Mouse (Mus musculus): ENCODE measurements around the gene Alox8.

Alox8 gene

DNA sequence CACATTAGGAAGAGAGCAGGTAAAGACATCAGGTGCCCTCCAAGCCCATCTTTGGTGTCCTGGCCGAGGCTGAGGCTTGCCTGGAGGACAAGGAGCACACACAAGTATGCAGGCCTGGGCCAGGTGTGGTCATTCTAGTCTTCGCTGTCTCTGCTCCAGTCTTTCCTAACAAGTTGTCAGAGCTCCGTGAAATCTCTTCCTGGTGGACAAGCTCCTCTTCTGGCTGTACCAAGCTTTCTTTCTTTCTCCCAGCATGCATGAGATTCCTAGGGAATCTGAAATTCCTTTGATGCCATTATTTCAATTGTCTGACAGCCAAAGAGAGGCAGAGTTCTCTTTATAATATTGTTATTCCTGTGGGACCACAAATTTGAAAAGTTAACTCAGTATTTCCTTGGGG lies 18.1 kb downstream of the Alox8 start:
- no peak for DNase-seq

GRCm38 (mm10) chr11:69178525-69178924 lies 19.1 kb downstream of the Alox8 start:
- DNase-seq = no peak

DNA sequence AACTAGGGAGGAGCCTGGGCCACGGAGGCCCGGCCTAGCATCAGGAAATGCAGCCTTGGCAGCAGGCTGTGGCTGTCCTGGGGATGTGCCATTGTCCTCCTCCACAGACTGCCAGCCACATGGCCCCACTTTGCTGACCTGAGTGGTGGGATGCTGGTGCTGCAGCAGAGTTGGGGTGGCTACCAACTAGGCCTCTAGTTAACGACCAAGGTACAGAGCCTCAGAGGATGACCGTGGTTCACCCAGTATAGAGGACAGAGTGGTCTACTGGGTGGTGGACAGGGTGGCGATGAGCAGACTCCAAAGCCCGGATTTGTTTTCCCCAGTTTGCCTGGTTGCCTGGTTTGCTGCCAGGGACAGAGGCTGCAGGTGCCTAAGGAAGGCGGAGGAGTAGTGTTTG lies 22.9 kb downstream of the Alox8 start:
- DNase-seq = no peak

- no peak for DNase-seq
Observed at GRCm38 (mm10) chr11:69172606-69173005, 25.0 kb downstream of the Alox8 start.

DNA sequence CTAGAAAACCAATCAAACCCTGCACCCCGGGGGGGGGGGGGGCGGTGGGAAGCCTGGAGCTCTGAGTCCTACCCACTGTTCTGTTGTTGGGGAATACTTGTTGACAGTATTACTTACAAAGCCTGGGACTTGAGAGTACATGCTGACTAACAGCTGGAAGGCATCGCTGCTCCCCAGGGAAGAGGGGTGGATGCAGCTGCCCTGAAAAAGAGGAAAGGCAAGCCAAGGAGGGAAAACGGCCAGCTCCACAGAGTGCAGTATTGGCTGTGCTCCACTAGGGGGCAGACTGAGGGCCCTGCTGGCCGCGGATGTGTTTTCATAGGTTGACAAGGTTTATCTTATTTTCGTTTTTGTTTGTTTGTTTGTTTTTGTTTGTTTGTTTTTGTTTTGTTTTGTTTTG lies 26.0 kb downstream of the Alox8 start:
- no peak for DNase-seq

GRCm38 (mm10) chr11:69169313-69169712 lies 28.3 kb downstream of the Alox8 start:
- no peak for DNase-seq

DNA sequence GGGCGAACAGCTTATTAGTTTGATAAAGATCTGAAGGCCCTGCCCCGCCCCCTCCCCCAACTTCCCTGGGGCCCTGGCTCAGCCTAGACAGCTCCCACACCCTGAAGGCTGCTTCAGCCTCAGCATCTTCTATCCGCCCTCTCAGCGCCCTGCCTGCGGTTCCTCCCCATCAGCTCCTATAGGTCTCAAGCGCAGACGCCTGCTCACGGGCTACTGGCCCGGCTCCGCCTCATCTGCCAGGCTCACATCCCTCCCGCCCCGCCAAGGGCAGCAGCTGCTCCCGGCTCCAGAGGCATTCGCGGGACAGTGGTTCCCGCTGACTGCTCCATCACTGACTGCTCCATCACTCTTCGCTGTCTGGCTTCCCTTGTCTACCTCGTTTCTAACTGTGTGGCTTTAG lies 40.8 kb downstream of the Alox8 start, which contains the start of gene Alox12b:
Gene Alox12b (plus strand): TSS at position 190 of the 400 bp plus-strand sequence.
- DNase-seq = no peak

DNA sequence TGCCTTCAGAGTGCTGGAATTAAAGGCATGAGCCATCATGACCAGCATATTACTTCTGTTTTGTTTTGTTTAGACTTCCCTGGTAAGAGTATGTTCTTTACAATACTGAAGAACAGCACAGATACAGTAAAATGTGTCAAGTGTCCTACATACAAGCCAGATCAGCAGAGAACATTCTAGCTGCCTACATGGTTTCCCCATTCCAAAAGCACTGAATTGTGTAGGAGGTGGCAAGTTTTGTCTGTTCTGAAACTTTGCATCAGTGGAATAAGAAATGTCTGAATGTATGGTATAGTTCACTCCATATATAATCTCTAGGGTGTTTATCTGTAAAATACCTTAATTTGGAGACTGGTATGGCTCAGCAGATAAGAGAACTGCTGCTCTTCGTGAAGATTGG lies 42.3 kb downstream of the Alox8 start:
- no peak for DNase-seq

GRCm38 (mm10) chr11:69153831-69154230 lies 43.8 kb downstream of the Alox8 start:
- DNase-seq = no peak

DNA sequence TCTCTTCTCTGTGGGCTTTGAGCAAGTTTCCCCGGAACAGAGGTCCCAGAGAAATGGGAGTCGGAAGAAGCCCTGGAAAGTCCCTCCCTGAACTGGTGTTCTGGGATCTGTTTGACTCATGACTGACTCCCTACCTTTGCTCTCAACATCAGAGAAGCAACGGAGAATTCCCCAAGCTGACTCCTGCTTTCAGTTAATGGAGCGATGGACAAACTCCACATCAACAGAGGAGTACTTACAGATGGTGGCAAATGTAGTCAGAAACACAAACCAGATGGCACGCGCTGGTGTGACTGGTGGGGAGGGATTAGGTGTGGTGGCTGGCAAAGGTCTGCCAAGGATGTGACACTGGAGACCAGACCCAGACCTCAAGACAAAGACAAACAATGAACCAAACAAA lies 46.6 kb downstream of the Alox8 start:
- no peak for DNase-seq

GRCm38 (mm10) chr11:69150444-69150843 lies 47.2 kb downstream of the Alox8 start:
- peak; percentile 69 for DNase-seq

DNA sequence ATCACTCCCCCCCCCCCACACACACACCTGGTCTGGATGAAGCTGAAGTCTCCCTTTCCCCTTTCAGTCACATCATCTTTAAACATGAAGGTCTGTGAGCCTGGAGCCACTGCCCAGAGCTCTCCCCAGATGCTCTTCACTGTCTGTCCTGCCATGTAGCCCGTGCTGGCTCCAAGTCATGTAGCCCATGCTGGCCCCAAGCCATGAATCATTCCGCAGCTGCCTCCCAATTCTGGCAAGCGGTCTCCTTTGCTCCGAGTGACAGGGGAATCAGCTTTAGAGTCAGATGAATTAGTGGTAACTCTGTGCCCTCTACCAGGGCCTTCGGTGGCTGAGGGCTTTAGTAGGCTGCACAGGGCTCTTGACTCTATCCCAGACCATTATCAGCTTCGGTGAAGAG lies 47.9 kb downstream of the Alox8 start:
- DNase-seq = no peak

DNA sequence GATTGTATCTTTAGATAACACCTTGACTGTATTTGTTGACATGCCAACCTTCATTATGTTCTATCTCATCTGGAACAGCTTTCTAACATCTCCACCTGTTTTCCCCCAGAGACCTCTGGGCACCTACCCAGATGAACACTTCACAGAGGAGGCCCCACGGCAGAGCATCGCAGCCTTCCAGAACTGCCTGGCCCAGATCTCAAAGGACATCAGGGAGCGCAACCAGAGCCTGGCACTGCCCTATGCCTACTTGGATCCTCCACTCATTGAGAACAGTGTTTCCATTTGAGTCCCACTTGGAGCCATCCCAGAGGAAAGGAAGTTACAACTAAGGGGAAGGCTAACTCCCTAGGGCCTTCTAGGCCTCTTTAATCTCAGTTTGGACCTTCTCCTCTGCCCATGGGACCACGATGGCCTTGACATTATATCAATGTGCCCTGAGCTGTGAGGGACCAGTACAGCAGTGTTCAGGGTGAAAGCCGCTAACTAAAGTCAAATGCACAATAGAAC lies 49.1 kb downstream of the Alox8 start:
- DNase-seq = no peak

GRCm38 (mm10) chr11:69147546-69147945 lies 50.1 kb downstream of the Alox8 start:
- no peak for DNase-seq

DNA sequence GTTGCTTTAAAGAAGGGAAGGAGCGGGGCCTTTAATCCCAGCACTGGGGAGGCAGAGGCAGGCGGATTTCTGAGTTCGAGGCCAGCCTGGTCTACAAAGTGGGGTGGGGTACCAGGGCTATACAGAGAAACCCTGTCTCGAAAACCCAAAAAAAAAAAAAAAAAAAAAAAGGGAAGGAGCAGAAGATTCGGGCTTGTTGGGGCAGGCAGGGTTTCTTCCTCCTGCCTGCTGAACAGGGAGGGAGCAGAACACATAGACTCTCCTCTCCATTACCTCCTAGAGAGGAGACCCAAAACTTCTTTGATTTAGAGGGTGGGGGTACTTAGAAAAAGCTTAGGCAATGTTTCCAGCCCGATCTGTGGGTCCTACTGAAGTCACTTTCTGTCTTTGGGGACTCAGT lies 62.3 kb downstream of the Alox8 start:
- no peak for DNase-seq

GRCm38 (mm10) chr11:69134622-69134968 lies 63.0 kb downstream of the Alox8 start:
- no peak for DNase-seq
